Mouse (Mus musculus) testis, postnatal 14 days (tissue): ENCODE measurements at regions not wholly inside any gene's neighbourhood (a gene's known extent, or its start where the extent isn't known, plus 50 kb on each side); places are given as distances from the start of the nearest gene placed in this dataset.
"Not testable (repeated sequence)": the region's sequence is repeated elsewhere in the genome, so short reads cannot be mapped to it uniquely, and the experiment has no call there.

ENCODE experiments used
- DNase-seq: peaks from one replicate; pipeline ENCODE4 v3.0.0; 2021; ENCODE audit warnings: low spot score

DNA sequence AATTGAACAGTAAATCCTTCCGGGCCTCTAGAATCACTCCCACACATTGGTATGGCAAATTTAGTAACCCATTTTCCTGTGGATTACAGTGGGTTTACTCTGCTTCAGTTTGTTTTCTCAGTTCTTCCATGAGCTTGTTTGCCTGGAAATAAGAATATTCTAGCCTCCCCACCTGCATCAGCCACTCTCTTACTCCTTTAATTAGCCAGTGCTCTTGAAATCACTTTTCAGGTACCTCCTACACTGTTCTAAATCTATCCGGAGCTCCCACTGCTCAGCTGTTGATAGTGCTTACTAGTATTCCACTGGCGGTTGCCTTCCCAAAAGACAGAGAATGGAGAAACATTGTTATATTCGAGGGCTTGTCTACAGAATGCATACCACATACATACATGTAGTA is 167.1 kb downstream of the Htr7 start:
- no peak for DNase-seq

DNA sequence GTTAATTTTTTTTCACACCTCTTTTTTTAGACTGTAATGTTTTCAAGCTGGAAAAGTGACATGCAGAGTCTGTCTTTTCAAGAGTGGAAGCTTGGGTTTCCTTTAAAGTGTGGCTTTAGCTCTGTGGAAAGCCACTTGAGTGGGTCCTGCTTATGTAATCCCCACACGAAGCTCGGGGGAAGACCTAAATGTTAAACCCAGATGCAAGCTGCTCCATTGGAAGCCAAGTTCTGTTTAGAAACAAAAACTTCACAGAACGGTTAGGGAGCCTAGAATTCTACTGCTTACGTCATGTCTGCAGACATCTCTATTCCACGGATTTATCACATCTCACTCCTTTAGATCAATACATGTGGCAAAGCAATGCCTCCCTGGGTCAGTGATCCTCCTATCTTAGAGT is 171.0 kb downstream of the Htr7 start:
- DNase-seq, result no peak

DNA sequence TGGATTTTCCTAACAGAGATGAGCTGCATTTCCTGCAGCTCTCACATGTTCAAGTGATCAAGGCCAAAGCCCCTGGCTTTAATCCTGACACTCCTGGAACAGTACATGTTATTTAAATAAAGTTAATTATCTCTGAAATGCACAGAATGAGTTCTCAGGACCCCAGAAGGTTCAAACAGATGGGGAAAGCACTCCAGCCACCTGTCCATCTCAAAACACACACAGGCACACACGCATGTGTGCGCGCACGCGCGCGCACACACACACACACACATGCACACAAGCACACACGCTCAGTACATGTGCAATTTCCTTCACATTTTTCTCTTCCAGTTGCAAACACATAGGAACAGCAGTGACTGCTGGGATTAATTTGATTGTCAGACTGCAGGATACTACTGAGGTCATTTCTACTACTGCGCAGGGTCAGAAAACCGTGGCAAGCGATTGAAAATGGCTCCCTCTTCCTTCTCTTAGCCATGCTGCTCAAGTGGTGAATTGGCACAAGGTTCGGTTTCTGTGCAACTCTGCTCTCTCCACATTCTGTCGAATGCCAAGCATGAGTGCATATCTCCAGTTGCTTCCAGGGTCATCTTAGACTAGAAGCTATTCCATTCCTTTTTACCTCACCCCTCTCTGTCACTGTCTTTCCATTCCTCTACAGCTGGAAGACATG is 175.4 kb downstream of the Htr7 start:
- DNase-seq, result no peak

DNA sequence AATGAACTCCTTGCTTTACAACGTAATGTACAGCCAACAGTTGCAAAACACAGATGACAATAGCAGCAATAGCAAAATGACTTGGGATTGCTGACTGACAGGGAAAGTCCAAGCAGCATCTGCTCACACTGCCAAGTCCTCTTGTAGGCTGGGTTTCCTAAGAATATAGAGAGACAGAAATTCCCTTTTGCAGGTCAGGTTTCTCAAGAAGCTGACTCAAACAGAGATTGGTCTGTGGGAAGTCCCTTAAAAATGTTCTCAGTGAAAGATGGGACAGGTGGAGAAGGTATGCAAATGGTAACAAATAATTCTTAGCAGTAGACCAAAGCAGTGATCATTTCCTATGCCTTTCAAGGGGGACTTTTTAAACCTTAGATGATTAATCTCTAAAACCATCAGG is 181.8 kb downstream of the Htr7 start:
- DNase-seq, result no peak

DNA sequence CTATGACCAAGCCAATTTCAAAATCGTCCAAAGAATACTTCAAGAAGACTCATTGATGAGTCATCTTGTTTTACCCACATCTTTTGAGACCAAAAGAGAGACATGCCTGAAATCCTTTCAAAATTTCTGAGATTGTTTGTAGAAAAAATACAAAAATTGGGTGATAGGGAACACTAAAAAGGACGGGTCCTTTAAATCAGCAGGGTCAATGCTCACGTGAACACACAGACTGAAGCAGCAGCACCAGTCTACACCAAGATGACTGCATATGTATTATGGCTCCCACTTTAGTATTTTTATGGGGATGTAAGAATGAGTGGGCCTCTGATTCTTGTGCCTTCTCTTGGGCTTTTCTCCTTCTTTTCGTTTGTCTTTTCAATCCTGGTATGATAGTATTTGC is 186.6 kb downstream of the Htr7 start:
- no peak for DNase-seq

DNA sequence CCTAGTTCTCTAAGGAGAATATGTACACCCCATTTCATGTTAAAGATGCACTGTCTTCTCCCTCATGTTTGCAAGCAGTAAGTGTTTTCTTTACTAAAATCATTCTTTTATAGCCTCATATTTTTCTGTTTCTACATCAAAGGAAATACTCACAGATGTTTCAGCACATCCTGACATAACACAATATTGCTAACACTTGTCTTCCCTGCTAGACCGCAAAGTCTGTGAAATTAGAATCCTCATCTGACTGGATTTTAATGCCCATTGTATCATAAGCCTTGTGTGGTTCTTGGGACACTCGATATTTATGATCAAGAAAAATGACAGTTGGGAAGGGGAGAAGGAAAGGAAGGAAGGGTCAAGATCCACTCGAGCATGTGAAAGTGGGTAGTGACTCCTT is 188.8 kb downstream of the Htr7 start:
- DNase-seq, result no peak

DNA sequence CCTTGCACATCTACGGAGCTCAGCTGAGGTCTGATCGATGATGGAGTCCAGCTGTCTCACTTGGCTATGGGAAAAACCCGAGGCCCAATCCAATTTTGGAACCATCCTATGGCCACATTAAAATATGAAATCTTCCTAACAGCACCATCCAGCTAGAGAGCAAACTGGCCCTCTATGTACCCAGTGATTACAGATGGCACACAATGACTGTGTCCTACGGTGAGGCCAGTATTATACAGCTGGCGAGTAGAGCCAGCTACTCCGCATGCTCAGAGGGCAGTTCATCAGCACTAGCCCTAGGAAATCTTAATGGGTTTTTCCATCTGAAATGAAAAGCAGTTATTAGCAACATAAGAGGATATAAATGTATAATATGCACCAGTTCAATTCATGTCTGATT is 194.3 kb downstream of the Htr7 start:
- no peak for DNase-seq

DNA sequence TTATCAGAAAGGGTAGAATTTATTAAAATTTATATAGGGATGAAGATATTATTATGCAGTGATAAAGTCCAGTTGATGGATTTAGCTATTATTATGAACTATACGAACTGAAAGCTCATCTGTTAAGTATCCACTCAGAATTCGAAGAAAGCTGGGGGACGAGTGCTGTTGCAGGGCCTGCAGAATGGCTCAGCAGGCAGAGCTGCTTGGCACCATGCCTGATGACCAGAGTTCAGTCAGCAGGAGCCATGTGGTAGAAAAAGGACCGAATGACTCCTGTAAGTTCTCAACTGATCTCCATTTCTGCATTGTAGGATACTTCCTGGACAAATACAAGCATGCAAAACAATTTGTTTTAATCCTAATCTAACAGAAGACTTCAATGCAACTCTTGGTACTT is 195.9 kb downstream of the Htr7 start:
- no peak for DNase-seq

DNA sequence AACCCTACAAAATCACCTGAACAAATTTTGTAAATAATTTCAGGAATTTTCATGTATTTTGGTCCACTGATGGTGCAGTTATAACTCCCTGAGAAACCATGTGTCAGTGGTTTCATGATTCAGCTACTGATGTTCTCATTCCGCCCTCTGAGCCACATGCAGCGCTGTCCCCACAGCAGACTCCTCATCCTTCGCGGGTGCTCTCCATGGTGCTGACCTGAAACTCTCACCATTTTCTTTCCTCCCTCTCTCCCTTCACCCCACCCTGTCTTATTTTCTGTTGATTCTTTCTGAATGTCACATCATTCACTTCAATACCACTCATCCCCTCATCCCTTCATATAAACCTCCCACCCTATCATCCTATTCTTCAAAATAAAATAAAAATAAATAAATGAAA is 224.3 kb downstream of the Htr7 start:
- DNase-seq, result no peak

DNA sequence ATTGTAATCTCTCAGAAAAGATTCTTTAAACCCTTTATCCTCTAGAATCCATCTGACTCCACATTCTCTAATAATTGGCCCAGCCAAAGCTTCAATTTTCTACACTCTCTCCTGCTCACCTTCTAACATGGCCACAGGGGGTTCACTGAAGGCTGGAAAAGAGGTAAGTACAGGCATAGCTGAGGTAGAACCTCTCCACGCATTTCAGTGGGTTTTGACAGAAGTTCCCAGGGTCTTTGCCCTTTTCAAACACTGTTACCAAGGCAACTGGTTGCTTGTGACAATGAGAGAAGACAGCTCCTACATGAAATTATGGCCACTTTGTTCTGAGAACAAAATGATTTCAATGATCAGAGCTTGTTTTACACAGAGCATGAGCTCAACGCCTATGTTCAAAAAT is 231.2 kb downstream of the Htr7 start:
- no peak for DNase-seq

DNA sequence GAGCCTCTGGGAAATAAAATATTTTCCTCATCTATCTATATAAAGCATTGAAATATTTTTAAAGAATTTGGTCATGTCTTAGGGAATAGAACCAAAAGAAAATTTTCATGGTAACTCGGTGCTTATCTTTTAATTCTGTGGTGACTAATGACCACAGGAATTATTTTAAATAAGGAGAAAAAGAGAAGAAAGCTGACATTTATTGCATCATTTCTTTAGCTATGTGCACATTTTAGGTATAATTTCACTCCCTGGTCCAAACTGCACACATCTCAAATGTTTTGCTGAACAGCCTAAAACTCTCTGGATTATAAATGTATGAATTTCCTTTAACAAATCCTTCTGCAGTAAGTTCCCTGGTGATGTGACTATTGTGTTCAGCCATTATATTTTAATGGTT is 237.7 kb downstream of the Htr7 start:
- DNase-seq, result no peak

DNA sequence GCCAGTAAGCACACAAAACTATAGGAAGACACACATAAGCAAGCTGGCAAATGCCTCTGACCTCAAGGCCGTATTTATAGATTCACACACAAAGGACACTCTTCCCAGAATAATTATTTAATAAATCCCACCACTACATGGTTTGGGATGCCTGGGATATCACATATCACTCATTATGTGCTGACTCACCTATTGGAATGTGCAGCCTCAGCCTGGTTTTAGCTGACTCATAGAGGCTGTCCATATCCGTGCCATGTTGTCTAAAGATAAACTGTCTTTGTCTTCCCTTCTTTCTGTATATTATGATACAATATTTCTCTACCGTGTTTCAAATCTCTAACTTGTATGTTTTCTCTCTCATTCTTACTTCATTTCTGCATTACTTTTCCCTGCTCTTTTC is 262.6 kb downstream of the Htr7 start:
- no peak for DNase-seq

DNA sequence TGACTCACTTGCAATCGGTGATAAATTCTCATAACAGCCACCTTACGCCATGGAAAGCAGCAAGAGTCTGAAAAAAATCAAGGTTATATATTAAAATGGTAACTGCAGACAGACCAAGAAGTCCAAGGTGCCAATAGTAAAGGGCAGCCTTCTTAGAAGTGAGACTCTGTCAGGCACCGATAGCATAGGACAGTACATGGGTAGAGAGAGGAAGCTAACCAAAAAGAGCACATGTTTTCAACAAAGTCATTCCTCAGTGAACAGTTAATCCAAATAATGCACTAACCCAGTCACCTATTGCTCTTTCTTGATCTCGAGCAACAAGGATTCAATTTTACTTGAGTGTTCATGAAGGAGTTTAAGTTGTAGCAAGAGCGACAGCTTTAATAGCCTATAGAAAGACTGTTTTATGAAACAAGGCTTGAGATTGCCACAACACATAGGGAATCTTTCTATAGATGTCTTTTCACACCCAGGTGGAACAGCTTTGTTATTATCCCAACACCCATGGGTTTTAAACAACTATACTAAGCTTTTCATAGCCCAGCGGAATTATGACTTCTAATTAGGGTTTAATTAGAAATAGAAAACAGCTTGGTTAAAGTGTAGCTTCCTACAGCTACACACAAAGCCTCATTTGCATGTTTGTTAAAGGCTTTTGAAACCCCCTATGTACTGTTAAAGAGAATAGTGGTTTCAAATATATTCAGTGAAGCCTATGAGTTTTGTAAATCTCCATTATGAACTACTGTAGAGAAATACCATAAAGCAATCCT is 269.9 kb downstream of the Htr7 start:
- no peak for DNase-seq

DNA sequence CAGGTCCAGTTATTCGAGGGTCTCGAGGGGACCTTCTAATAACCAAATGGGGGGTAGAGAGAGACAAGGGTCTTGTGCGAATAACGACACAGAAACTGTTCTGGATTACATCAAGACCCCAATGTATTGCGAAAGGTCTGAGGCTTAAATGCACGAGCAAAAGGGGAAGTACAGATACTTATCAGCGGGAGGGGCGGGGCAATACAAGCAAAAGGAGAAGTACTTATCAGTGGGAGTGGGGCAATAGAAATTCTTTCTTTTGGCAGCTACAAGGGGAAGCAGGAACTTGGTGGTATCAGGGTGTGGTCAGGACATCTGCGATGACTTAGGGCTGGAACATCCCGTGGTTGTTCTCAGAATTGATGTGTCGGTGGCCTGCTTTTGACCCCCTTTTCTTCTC is 295.6 kb downstream of the Htr7 start:
- not testable (repeated sequence) for DNase-seq

DNA sequence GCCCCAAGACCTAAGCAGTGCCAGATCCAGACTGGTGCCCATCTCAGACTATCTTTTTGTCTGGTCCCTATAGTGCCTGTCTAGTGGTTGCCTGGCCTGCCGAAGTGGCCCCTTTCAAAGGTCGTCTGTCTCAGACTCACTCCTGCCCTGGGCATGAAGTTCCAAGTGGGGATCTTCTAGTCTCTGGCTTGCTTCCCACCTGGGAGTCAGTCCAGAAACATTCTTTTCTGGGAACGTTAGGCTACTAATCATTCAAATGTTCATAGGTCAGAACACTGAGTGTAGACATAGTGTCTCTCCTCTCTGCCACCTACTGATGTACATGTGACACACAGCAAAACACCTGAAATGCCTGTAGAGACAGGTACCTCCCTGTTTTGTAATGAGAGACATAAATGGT is 297.6 kb downstream of the Htr7 start:
- DNase-seq, result peak; percentile 7

DNA sequence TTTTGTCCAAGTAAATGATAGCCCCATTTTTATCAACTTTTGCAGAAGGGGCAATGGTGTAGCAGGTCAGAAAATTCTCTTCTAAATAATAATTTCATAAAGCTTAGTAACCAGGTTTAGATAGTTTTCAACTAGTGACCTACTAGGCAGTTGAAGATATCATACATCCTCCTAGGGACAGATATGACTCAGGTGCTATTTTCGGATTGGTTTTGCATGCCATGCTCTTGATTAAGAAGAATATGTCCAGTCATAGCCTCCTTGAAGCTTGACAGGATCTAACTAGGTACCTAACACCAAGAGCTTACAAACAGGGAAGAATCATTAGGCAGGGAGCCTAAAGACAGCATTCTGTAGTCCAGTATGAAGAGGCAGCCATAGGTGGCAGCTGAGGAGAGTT is 301.8 kb downstream of the Htr7 start:
- no peak for DNase-seq

DNA sequence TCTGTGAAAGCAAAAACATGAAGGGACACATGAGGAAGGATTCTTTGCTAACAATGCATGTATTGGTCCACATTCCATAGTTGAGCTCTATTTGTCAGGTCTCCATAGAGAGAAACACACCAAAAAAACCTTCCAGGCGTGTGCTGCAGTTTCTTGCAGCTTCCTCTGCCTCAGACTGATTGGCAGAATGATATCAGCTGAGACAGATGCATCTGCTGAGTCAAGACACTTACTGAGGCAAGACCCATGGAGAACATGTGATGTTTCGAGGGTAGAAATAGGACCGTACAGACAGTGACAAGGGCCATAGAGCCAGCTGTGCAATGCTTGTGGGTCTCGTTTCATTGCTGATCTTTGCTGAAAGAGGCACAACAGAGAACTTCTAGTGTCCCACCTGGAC is 321.6 kb downstream of the Htr7 start:
- DNase-seq, result no peak

DNA sequence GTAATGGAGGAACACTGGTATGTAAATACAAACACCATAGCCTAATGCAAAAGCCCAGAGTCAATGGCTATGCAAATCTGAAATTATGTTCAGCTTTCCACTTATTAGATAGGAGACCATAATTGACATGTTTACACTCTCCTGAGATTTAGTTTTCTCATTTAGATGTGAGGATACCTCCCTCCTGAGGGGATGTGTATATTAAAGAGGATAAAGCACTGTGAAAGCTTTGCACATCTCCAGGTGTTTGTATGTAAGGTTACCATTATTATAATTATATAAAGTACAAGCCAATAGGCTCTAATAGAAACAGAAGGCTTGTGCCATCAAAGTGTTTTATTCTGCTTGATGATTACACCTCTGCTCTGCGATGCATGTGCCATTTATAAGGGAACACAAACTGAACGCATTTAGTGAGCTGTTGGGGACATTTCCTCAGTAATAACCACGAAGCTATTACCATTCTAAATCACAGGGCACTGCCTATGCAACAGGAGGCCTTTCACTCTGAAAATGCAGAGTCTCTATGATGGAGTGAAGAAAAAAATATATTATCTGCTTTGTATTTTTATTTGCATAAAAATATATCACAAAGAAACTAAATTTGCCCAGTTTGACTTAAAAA is 328.8 kb downstream of the Htr7 start:
- DNase-seq, result no peak
